Mouse (Mus musculus): ENCODE measurements at regions not wholly inside any gene's neighbourhood (a gene's known extent, or its start where the extent isn't known, plus 50 kb on each side); places are given as distances from the start of the nearest gene placed in this dataset.

DNA sequence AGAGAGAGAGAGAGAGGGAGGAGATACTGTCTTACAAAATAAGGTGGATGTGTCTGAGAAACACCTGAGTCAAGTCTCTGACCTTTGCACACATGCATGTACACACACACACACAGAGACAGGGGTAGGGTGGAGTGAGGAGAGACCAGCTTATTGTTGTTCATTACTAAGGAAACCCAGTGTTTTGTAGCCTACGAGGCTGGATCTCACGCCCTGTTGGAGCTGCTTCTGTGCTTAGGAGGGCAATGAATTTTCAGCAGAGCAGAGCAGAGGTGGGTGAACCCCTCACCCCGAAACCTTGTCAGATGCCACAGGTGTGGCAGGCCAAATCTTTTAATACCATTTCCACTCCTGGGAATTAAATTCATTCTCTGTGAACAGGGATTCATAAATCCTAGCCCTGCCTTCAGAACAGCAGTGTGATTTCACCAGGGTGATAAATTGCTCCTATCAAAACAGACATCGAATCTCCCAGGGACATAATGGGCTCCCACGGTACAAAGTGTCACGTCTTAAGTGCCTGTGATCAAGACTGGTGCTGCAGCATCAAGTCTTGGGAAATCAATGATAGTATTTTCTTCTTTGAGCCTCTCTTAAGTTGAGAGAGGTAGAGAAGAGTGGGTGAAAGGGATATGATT, 175.3 kb upstream of the Id2 start:
- peaks cover 9% of the 10 kb centered on the region for H3K9me3 ChIP-seq (ENCODE audit: low read length)
- no peak overlapping the region for H3K4me3 ChIP-seq (replicated peaks; ENCODE audit: low read length)
- peaks cover 27% of the 10 kb centered on the region for H3K27me3 ChIP-seq (ENCODE audit: insufficient read depth, low read length)
- H3K36me3 ChIP-seq (ENCODE audit: insufficient read depth, low read length): no peaks in the 10 kb centered on the region
- H3K4me1 ChIP-seq (replicated peaks; ENCODE audit: low read depth, low read length): peaks cover 21% of the 10 kb centered on the region
- TF ChIP-seq NANOG (IDR thresholded peaks at IDR 0.05; ENCODE audit: borderline replicate concordance, low read length) (no peak), POU5F1 (IDR thresholded peaks at IDR 0.05; ENCODE audit: borderline replicate concordance, low read length) (no peak), CTCF (conservative IDR thresholded peaks at IDR 0.05; ENCODE audit: low read length) (no peak)

GRCm38 (mm10) chr12:25269878-25270277, 172.9 kb upstream of the Id2 start:
- H3K4me3 ChIP-seq (replicated peaks; ENCODE audit: low read length): no peak overlapping the region
- H3K27me3 ChIP-seq (ENCODE audit: insufficient read depth, low read length): peaks cover 25% of the 10 kb centered on the region
- peaks cover 43% of the 10 kb centered on the region for H3K4me1 ChIP-seq (replicated peaks; ENCODE audit: low read depth, low read length)
- peaks cover 9% of the 10 kb centered on the region; the same call in 1 of the 2 replicates for H3K9me3 ChIP-seq (ENCODE audit: low read length)
- H3K36me3 ChIP-seq (ENCODE audit: insufficient read depth, low read length): no peaks in the 10 kb centered on the region
- TF ChIP-seq POU5F1 (IDR thresholded peaks at IDR 0.05; ENCODE audit: borderline replicate concordance, low read length) (no peak), CTCF (conservative IDR thresholded peaks at IDR 0.05; ENCODE audit: low read length) (no peak), NANOG (IDR thresholded peaks at IDR 0.05; ENCODE audit: borderline replicate concordance, low read length) (no peak)

DNA sequence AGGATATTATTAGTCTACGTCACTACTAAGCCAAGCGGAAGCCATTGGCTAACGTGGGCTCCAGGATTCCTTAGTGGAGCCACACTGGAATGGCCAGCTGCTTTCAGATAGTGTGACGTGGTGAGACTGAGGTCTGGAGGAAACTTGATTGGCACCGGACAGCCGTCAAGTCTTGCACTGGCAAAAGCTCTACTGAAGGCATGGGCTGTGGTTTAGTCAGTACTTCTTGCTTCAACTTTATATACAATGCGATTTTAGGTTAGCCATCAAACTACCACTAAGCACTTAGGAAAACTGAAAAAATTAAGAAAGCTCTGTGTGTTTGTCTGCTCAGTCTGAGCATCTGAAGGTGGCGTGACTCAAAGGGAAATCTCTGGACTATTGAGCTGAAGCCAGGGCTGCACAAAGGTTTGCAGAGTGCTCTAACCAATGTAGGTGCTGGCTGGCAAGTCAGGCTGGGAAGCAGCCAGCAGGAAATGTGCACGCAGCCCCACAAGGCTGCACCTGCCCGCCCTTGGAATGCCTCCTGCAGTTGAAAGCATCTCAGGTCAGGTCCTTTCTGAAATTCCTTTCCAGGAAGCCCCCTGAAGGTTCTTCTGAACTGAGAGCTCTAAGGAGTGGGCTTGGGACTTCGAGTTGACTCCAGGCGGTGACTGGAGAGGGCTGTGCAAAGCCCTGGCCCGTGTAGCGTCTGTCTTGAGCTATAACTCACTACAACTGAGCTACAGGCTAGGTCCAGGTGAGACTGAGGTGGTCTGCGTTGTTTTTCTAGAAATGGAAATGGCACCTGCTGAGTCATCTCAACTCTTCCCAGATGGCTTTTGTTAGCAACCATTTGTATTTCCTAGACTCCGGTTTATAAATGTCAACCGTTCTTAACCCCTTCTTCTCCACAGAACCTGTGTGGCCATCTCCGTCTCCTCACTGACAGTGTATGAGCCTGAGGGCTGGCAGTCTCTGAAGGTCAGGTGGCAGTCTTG, 172.2 kb upstream of the Id2 start:
- H3K4me3 ChIP-seq (replicated peaks; ENCODE audit: low read length): no peak overlapping the region
- TF ChIP-seq NANOG (IDR thresholded peaks at IDR 0.05; ENCODE audit: borderline replicate concordance, low read length): no peak
- H3K9me3 ChIP-seq (ENCODE audit: low read length): peaks cover 9% of the 10 kb centered on the region; the same call in 1 of the 2 replicates
- no peaks in the 10 kb centered on the region for H3K36me3 ChIP-seq (ENCODE audit: insufficient read depth, low read length)
- H3K27me3 ChIP-seq (ENCODE audit: insufficient read depth, low read length): peaks cover 29% of the 10 kb centered on the region
- H3K4me1 ChIP-seq (replicated peaks; ENCODE audit: low read depth, low read length): peaks cover 50% of the 10 kb centered on the region

DNA sequence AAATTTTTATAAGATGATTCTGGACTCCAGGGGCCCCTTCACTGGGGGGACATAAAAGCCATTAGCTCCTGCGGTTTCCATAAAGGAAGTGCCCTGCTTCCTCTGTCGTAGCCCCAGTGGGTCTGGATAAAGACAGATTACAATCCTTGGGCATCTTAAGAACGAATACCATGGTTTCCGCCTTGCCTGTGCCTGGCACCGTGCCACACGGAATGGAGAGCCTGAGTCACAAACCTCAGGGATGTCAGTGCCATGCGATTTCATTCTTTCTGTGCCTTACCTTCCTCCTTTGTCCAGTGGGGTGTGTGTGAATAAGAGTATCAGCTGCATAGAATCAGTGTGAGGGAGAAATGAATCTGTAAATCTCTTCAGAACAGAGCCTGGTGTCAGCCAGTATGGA, 171.4 kb upstream of the Id2 start:
- no peak overlapping the region for H3K4me3 ChIP-seq (replicated peaks; ENCODE audit: low read length)
- TF ChIP-seq CTCF (conservative IDR thresholded peaks at IDR 0.05; ENCODE audit: low read length) (no peak), POU5F1 (IDR thresholded peaks at IDR 0.05; ENCODE audit: borderline replicate concordance, low read length) (no peak), NANOG (IDR thresholded peaks at IDR 0.05; ENCODE audit: borderline replicate concordance, low read length) (no peak)
- H3K27me3 ChIP-seq (ENCODE audit: insufficient read depth, low read length): peaks cover 25% of the 10 kb centered on the region
- H3K36me3 ChIP-seq (ENCODE audit: insufficient read depth, low read length): no peaks in the 10 kb centered on the region
- H3K4me1 ChIP-seq (replicated peaks; ENCODE audit: low read depth, low read length): peaks cover 55% of the 10 kb centered on the region
- H3K9me3 ChIP-seq (ENCODE audit: low read length): peaks cover 9% of the 10 kb centered on the region; the same call in 1 of the 2 replicates

- Histone ChIP-seq H3K4me1 (replicated peaks; ENCODE audit: low read depth, low read length) (peaks cover 61% of the 10 kb centered on the region), H3K4me3 (replicated peaks; ENCODE audit: low read length) (no peak overlapping the region), H3K27me3 (ENCODE audit: insufficient read depth, low read length) (peaks cover 25% of the 10 kb centered on the region), H3K9me3 (ENCODE audit: low read length) (peaks cover 9% of the 10 kb centered on the region; the same call in 1 of the 2 replicates), H3K36me3 (ENCODE audit: insufficient read depth, low read length) (no peaks in the 10 kb centered on the region)
- TF ChIP-seq NANOG (IDR thresholded peaks at IDR 0.05; ENCODE audit: borderline replicate concordance, low read length): no peak
- no peak for TF ChIP-seq CTCF (conservative IDR thresholded peaks at IDR 0.05; ENCODE audit: low read length)
- TF ChIP-seq POU5F1 (IDR thresholded peaks at IDR 0.05; ENCODE audit: borderline replicate concordance, low read length): no peak
These were observed 170.7 kb upstream of the Id2 start for GRCm38 (mm10) chr12:25267572-25268115.

GRCm38 (mm10) chr12:25266701-25267571, 170.0 kb upstream of the Id2 start:
- no peak overlapping the region for H3K4me3 ChIP-seq (replicated peaks; ENCODE audit: low read length)
- peaks cover 9% of the 10 kb centered on the region; the same call in 1 of the 2 replicates for H3K9me3 ChIP-seq (ENCODE audit: low read length)
- peaks cover 25% of the 10 kb centered on the region for H3K27me3 ChIP-seq (ENCODE audit: insufficient read depth, low read length)
- TF ChIP-seq CTCF (conservative IDR thresholded peaks at IDR 0.05; ENCODE audit: low read length) (no peak), POU5F1 (IDR thresholded peaks at IDR 0.05; ENCODE audit: borderline replicate concordance, low read length) (no peak), NANOG (IDR thresholded peaks at IDR 0.05; ENCODE audit: borderline replicate concordance, low read length) (no peak)
- H3K4me1 ChIP-seq (replicated peaks; ENCODE audit: low read depth, low read length): peaks cover 63% of the 10 kb centered on the region
- no peaks in the 10 kb centered on the region for H3K36me3 ChIP-seq (ENCODE audit: insufficient read depth, low read length)

DNA sequence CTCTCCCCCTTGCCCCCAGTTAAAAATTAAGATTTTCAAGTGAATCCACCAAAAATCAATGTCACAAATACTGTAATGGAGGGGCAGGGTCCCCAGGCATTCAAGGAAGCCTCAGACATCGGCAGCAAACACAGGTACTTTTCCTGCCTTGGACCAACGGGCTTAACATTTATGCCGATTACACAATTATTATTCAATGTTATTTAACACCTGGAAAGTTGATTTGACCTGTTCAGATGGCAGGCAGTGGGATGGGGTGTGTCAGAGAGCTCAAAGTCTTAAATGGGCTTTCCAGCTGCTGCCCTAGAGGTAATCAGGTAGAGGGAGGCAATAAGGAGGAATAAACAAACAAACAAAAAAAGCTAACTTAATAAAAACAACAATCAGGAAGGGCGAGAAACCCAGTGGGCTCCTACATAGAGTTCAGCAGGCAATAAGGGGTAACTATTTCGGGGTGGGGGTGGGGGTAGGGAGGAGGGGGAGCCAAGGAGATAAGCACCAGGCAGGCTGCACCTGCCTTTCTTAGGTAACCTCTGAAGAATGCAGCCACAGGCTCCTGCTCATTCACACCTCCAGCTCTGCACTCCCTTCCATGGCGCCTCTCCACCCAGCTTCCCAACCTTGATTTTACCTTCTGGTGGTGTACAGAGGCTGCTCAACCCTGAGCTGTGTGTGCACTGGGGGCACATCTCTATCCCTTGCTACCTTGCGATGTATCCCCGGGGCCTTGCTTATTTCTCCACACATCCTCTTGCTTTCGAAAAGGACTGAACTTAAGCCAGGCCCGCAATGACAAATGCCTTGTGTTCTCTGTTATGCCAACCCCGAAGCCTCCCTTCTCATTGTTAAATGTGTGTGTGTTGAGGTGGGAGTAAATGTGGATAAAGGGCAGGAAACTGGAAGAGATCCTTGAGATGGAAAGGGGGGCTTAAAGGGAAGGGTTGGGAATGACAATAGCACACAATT, 168.9 kb upstream of the Id2 start:
- H3K4me1 ChIP-seq (replicated peaks; ENCODE audit: low read depth, low read length): peaks cover 63% of the 10 kb centered on the region
- no peaks in the 10 kb centered on the region for H3K36me3 ChIP-seq (ENCODE audit: insufficient read depth, low read length)
- H3K4me3 ChIP-seq (replicated peaks; ENCODE audit: low read length): peak overlapping the region; percentile 35
- TF ChIP-seq NANOG (IDR thresholded peaks at IDR 0.05; ENCODE audit: borderline replicate concordance, low read length) (no peak), CTCF (conservative IDR thresholded peaks at IDR 0.05; ENCODE audit: low read length) (no peak), POU5F1 (IDR thresholded peaks at IDR 0.05; ENCODE audit: borderline replicate concordance, low read length) (no peak)
- peaks cover 9% of the 10 kb centered on the region; the same call in 1 of the 2 replicates for H3K9me3 ChIP-seq (ENCODE audit: low read length)
- peaks cover 25% of the 10 kb centered on the region for H3K27me3 ChIP-seq (ENCODE audit: insufficient read depth, low read length)
